Mouse (Mus musculus) kidney, adult 9 months (tissue): ENCODE measurements around the gene Tnrc6c.
"Not testable (repeated sequence)": the region's sequence is repeated elsewhere in the genome, so short reads cannot be mapped to it uniquely, and the experiment has no call there.

Source experiments
- DNase-seq: peaks from one replicate; pipeline ENCODE4 v3.0.0; 2022

The Tnrc6c gene

DNA sequence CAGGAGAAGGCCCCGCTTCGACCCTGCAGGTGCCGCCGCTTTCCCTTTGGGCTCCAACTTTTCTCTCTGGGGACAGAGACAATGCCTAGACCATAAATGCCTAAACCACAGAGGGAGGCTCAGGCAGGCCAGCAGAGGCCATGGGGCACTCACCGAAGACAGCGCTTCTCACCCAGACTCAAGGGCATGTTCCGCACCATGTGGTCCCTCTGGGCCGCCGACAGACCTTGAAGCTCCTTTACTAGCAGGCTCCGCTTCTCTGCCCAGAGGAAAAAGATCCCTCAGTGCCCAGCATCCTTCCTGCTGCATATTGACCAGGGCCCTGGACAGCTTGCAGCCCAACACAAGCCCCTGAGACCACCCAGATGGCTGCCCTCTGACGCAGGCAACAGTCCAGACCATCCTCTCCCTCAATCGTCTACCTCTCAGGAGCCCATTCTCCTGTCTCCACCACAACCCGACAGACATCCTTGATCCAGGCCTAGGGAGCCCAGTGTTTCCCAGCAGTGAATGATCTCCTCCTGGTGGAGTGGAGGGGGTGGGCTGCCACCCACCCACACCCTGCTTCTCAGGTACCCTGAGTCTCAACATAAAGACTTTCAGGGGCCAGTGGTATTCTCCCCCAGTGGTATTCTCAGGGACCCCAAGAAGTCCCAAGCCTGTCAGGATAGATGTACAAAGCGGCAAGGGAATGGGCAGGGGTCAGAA is 122.2 kb downstream of the Tnrc6c start:
- no peak for DNase-seq

DNA sequence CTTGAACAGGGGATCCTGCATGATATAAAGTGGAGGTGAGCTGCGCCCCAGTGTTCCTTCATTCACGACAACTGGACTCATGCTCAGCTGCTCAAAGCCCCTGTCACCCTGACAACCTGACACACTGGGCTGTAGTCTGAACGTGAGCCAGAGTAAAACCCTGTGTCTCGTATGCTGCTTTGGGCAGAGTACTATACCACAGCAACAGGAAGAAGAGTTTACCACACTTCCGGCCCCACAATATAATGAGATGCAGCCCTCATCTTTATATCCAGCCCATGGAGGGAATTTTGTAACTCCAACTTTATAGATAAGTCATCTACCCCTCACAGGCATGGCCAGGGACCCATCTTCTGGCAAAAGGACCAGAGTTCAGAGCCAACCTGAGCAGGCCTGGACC is 123.0 kb downstream of the Tnrc6c start:
- DNase-seq: no peak

DNA sequence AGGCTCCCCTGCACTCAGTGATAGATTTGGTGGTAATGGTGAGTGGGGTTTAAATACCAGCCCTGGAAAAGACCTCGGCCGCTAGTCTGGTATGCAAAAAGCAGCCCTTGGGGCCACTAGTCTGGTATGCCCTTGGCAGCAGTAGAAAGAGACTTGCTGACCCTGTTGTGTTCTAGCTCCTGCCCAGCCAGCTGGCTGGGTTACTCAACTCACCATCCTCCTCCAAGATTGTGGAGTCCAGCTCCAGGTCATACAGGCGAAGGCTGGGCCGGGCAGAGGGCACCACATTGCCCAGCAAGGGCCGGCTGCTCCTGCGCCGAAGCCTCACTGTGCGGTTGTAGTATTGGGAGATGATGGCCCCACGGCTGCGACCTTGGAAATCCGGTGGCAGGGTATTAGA is 123.9 kb downstream of the Tnrc6c start:
- DNase-seq: peak; percentile 81

DNA sequence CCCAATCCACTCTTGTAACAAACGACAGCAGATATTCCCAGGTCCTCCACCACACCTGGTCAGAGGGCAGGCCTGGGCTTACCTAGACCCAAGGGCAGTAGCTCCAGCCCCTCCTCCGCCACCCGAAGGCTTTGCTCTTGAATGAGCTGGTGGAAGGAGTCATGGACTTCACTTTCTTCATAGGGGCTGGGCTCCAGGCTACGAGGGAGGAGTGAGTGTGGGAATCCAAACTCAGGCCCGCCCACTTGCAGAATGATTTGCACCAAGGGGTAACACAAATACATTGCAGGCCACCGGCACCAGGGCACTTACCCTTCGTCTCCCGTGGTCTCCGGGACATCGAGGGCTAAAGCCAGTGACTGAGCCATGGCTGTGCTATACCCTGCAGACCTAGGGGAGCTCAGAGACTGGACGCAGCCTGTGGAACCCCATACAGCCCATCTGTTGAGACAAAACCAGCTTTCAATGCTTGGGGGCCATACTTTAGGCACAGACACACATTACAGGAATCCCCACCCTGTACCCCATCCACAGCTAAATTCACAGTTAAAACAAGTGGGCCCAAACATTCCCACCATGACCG is 124.9 kb downstream of the Tnrc6c start:
- DNase-seq: peak; percentile 65

DNA sequence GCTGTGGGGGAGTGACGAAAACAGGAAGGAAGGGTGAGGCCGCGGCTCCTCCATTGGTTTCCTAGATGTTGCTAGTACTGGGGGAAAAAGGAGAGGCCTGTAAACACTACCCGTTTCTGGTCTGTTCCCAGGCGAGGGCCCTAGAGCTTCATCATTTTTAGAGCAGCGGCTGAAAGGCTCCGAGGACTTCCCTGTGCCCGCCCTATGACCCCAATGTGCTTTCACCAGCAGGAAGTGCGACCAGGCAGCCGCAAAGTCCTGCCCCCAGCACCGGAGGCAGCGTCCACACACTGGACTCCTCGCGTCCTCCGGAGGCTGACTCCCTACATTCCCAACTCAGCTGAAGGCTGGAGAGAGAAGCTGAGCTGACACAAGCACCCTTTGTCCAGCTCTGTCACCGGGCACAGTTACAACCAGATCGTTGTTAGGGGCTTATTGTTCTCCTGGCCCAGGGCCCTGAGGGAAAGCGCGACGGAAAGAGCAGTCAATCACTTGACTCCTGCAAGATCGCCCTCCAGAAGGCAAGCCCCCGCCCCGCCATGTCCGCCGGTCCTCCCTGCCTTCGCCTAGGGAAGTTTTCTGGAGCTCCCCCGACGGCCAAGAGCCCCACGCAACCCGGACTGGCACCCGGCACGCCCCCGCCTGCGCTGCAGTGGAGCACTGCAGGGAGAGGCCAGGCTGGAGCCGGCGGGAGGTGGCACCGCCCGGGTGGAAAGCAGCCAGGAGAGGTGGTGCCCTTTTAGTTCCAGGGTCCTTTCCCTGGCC is 125.5 kb downstream of the Tnrc6c start:
- DNase-seq: peak; percentile 91

DNA sequence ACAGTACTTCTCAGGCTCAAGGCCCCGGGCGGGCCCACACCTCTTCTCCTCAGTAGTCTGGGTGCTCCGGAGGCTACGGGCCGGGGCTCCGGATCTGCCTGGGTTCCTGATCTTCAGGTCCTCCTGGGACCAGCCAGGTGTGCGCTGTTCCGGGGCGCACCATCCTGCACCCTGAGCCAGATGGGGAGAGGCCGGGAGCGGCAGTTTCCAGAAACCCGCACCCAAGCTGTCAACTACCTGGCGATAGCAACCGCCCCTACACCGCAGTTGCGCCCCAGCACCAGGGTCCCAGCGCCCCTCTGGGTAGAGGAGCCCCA is 126.1 kb downstream of the Tnrc6c start:
- DNase-seq: no peak

DNA sequence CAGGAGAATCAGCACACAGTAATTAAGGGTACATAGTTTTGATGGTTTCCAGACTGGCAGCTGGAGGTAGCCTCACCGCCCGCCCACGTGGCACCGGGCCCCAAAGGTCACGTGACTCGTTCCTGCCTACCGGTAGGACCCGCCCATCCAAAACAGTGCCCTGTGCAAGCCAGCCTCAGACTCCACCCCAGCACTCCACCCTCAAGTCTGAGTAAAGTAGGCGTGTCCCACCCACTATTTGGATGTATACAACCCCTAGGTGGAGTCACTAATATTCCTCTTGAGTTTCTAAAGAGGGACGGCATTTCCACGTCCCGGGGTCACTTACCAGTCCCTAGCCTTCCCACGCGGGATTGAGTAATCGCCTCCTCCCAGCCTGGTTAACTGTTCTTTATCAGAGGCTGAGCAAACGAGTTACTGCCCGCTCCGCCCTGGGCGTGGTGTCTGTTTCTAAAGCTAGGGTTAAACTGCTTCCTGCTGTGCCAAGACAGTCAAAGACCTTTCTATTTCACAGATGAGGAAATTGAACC is 126.6 kb downstream of the Tnrc6c start:
- peak; percentile 97 for DNase-seq

DNA sequence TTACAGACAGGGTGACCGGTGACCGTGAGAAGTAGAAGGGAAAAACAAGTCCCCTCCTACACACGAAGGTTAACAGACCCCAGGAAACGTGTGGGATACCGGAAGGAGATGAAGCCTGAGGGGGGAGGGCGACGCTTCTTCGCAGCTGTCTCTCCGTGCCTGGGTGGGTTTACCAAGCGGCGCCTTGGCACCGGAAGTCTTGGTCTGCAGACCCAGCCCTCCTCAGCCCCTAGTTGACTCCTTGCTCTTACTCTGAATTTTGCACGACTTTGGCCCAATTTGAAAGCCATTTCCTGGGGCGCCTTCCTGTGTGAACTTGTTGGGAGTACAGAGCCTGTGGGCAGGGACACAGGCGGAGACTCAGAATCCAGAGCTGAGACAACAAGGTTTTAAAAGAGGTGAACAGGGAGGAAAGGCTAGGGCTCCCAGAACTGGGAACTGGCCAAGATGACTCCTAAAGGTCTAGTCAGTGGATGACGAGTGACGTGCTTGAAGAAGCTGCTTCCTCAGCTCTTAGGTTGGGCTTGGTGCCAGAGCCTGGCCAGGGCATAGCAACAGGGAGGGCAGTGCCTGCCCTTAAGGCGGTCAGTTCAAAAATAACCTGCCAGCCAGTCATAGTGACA is 127.2 kb downstream of the Tnrc6c start:
- peak; percentile 89 for DNase-seq

DNA sequence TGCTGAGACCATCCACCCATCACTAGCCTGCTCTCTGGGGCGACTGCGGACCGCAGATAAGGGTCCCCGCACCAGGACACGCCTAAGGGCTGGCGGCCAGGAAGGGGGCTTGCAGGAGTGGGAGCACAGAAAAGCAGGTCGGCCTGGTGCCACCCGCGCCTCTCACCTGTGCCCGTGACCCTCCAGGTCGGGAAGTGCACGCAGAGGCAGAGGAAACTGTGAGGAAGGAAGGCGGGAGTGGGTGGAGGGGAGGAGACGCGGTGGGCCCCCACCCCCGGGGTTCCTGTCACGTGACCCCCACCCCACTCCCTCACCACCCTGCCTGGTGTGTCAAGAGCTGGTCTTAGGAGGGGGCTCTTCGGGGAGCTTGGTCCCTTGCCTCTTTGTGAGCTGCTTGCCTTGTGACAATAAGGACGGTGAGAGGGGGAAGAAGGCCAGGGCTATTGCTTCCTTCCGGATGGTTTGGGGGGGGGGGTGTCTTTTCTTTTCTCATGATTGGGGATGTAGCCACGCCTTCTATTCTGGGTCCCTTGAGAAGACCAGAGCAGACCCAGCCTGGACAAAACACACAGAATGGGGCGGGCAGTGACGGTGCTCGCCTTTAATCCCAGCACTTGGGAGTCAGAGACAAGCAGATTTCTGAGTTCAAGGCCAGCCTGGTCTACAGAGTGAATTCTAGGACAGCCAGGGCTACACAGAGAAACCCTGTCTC is 128.1 kb downstream of the Tnrc6c start, which contains the start of the genes Tmc8 and Tmc6:
Tmc8 (plus strand) TSS at position 84 of the 712 bp plus-strand sequence.
Tmc6 (minus strand) TSS at position 206 of the 712 bp plus-strand sequence.
- no peak for DNase-seq

DNA sequence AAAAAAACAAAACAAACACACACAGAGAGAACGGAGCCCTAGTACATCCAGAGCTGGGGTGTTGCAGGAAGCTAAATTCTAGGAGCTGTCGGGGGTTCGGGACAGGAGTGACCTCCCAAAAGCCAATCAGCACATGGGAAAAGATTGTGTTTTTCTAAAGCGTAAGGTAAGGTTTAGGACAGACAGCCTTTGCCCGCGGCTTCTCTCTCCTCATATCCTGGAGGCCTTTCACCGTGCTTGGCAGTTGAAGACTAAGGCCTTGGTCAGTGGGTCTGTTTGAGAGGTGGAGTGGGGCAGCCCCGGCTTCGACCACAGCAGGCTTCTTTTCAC is 128.6 kb downstream of the Tnrc6c start:
- DNase-seq: no peak

DNA sequence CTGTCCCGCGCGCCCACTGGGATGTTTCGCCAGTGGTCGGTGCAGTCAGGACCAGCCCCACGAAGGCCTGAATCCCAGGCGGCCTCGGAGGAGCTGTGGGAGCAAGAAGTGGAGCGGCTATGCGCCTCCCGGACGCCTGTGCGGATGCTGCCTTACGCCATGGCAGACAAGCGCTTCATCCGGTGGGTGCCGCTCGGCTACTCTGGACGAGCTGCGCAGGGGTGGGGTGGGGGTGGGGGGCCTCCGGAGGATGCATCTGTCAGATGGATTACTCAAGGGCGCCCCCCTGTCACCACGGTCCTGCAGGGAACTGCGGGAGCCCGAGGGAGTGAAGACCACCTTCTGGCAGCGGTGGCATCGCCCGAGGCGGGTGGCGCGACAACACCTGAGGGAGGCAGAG is 129.0 kb downstream of the Tnrc6c start:
- DNase-seq: no peak

DNA sequence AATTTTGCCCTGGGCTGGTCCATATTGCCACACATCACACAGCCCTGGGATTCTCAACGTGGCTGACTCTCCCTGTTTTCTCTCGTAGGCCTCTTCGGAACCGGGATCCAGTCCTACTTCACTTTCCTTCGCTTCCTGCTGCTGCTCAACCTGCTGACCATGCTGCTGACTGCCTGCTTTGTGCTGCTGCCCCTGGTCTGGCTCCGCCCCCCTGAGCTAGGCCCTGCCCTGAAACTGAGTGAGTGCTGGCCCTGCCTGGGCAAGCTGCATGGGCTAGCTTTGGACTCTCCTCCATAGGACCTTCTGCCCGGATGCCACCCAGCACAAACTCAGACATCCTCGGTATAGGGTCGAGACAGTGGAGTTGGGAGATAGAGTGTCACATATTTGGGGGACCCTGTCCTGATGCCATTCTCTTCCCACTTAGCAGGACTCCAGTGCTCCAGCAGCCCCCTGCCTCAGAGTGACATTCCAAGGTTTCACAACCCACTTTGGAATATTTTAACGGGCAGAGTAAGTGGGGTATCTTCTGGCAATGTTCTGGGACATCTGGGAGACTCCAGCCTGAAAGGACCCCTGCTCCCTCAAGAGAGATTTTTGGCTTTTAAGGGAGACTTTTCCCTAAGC is 129.7 kb downstream of the Tnrc6c start:
- no peak for DNase-seq

DNA sequence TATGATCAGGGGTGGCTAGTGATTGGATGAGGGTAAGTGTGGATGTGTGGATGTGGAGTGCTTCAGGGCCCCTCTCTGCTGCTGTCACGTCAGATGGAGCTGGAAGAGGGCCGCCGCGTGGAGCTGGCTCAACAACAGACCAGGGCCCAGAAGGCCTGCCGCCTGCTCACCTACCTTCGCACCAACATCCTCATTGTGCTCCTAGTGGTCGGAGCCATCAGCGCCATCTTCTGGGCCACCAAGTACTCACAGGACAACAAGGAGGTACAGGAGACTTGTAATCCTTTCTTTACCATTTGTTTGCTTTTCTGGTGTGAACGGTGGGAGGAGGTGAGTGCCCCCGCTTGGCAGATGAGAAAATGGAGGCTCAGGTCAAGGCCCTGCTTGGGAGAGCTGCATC is 132.2 kb downstream of the Tnrc6c start:
- DNase-seq: peak; percentile 78

DNA sequence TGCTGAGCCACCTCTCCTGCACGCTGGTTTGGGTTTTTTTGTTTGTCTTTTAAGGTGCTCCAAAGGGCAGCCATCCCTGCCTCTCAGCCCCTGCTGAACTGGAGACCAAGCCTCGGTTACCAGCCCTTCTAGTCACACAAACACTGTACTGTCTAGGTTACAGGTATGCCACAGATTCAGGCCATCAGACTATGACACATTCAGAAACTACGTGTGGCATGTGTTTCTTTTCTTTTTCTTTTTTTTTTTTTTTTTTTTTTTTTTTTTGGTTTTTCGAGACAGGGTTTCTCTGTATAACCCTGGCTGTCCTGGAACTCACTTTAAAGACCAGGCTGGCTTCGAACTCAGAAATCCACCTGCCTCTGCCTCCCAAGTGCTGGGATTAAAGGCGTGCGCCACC is 134.4 kb downstream of the Tnrc6c start:
- DNase-seq: not testable (repeated sequence)

DNA sequence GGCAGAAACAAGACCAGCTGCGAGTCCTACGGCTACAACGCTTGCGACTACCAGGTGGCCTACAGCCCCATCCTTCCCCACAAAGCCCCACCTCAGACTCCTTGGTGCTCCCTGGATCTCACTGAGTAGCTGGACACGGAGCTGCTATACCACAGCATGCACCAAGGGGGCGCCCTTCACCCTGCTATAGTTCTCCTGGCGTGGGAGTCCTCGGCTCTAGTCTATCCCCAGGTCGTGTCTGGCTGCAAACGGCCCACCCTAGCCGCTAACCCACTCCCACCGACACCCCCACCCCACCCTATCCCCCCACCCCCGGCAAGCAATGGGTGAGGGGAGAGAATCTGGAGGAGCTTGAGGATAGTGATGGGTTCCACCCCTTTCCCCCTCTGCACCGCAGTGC is 136.2 kb downstream of the Tnrc6c start:
- peak; percentile 78 for DNase-seq

DNA sequence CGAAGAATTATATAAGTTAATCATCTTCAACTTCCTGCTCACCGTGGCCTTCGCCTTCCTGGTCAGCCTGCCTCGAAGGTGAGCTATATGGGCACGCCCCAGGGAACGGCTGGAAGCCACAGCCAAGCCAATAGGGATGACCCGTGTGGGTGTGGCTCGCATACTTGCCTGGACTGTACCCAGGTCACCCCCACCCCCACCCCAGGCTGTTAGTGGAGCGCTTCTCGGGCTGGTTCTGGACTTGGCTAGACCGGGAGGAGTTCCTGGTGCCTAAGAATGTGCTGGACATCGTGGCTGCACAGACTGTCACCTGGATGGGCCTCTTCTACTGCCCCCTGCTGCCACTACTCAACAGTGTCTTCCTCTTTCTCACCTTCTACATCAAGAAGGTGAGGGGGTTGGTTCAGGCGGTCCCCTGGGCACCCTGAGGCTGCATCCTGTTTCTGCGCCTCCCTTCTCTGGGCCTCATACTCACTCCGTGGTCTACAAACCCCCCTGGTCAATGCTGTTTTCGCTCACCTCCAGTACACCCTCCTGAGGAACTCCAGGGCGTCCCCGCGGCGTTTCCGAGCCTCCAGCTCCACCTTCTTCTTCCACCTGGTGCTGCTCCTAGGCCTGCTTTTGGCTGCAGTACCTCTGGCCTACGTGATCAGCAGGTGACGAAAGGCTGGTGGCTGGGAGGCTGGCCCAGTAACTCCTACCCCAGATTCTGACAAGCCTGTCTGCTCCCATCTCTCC is 136.8 kb downstream of the Tnrc6c start:
- DNase-seq: peak; percentile 58

DNA sequence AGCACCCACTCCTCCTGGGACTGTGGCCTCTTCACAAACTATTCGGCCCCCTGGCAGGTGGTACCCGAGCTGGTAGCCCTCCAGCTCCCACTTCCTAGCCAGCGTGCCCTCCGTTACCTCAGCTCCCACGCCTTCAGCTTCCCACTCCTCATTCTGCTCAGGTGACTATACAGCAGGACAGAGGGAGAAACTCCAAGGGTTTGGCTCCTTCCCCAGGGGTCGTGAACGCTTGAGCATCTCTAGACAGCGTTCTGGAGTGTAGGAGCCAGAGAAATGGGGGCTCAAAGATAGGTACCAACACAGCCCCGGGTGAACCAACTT is 137.3 kb downstream of the Tnrc6c start:
- DNase-seq: no peak

DNA sequence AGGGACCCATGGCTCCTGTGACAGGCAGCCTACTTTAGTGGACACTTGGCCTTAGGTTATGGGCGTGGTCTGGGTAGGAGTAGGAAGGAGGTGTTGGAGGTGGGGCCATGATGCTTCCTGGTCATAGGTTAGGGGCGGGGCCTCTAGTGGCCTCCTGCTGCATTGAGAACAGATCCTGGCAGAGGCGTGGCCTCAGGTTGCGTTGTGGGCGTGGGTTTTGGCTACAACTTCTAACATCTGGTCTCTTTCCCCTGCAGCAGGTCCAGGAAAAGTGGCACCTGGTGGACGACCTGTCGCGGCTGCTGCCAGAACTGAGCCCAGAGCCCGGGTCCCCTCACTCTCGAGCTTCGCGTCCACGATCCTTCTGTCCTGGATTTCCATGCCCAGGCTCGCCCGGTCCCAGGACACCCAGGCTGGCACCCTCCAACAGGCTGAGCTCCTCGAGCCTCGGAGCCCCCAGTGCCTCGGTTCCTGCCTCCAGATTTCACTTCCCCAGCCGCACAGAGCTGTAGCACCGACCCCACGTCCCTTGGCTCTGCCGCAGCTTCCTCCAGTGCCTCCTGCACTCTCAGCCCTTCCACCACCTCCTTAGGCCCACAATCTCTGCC is 138.3 kb downstream of the Tnrc6c start:
- DNase-seq: peak; percentile 91

DNA sequence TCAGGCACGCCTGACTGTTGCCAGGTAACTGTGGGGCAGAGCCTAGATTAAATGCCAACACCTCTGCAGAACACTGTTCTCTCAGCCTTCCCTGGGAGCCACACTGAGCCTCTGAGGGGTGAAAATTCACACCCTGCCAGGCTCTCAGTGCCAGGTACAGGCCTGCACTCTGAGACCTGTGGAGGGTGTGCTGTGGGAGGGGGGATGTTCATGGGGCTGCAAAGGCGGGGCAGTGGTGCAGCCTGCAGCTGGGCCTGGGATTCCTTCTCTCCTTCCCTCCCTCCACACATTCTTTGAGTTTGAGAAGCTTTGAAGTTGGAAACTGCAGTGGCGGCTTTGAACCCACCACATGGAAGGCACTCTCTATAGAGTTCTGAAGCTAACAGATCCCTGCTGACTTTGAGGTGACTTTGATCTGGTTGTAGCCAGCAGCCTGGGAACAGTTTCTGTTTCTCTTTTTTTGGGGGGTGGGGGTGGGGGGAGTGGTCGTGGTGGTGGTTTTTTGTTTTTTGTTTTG is 140.0 kb downstream of the Tnrc6c start:
- DNase-seq: no peak

DNA sequence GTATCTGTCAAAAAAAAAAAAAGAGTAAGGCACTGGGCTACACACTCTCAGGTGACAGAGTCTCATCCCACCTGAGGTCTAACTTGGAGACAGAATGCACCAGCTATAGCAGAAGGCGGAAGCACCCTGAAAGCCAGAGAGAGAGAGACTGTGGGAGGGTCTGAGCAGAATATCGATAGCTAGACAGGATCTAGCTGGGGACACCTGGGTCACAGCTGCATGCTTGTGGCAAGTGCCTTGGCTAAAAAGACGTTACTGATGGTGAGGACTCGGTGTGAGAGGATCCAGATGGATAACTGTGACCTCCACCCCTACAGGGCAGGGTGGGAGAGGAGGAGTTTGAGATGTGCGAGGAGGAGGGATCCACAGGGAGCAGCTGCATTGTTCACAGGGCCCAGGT is 142.9 kb downstream of the Tnrc6c start:
- DNase-seq: no peak

DNA sequence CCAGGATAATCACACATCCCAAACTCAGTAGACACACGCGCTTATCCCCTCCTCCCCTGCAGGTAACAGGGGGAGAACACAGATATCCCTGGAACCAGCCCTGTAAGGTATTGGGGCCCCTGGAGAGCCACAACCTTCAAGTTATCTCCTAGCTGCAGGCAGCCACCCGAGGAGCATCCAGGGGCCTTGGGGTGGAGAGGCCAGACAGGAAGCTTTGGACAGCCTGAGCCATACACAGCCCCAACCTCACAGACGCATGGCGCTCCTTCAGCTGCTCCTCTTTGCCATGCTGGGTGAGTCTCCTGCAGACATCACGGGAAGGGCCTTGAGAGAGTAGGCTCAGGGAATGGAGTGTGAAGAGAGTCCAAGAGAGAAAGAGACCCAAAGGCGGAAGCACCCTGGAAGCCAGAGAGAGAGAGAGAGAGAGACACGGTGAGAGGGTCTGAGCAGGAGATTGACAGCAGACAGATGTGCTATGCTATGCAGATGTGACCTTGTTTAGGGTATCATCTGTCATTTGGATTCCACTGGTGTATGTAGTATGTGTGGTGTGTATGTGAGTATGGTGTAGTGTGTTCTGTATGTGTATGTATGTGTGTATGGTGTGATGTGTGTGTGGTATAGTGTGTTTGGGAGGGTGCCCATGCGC is 143.5 kb downstream of the Tnrc6c start, which contains the start of gene 6030468B19Rik:
6030468B19Rik (plus strand) TSS at position 150 of the 649 bp plus-strand sequence.
- DNase-seq: no peak
